Mouse (Mus musculus) frontal cortex, postnatal 36 days (tissue): ENCODE measurements around the gene Gm20388.

Experiments
- DNase-seq, 2 experiments: peaks; one replicate each; pipeline ENCODE4 v3.0.0; 2022; ENCODE audit warnings: low spot score in 2 of 2

The Gm20388 gene

GRCm38 (mm10) chr8:122648192-122648970 lies 2737.7 kb downstream of the Gm20388 start:
- DNase-seq: no peak

GRCm38 (mm10) chr8:122651326-122651921 lies 2740.8 kb downstream of the Gm20388 start:
- no peak for DNase-seq

GRCm38 (mm10) chr8:122652643-122653042 lies 2742.0 kb downstream of the Gm20388 start:
- DNase-seq: no peak

- DNase-seq: no peak
Observed at GRCm38 (mm10) chr8:122654768-122655167, 2744.1 kb downstream of the Gm20388 start.

- DNase-seq: no peak
Observed at GRCm38 (mm10) chr8:122656056-122656999, 2745.7 kb downstream of the Gm20388 start.

GRCm38 (mm10) chr8:122658149-122658806 lies 2747.6 kb downstream of the Gm20388 start:
- no peak for DNase-seq

GRCm38 (mm10) chr8:122658807-122659160 lies 2748.1 kb downstream of the Gm20388 start:
- no peak for DNase-seq

GRCm38 (mm10) chr8:122660022-122660421 lies 2749.4 kb downstream of the Gm20388 start:
- no peak for DNase-seq

- peak; percentile 76 to 82 for DNase-seq
Observed at GRCm38 (mm10) chr8:122661138-122661537, 2750.5 kb downstream of the Gm20388 start.

- DNase-seq: no peak
Observed at GRCm38 (mm10) chr8:122661894-122662293, 2751.3 kb downstream of the Gm20388 start.

- DNase-seq: no peak
Observed at GRCm38 (mm10) chr8:122663106-122663505, 2752.5 kb downstream of the Gm20388 start.

GRCm38 (mm10) chr8:122663670-122664069 lies 2753.0 kb downstream of the Gm20388 start:
- no peak for DNase-seq

GRCm38 (mm10) chr8:122665221-122665620 lies 2754.6 kb downstream of the Gm20388 start:
- DNase-seq: peak; percentile 23 to 37

GRCm38 (mm10) chr8:122665667-122666316 lies 2755.2 kb downstream of the Gm20388 start:
- peak; percentile 17 to 23 for DNase-seq

GRCm38 (mm10) chr8:122666338-122666764 lies 2755.7 kb downstream of the Gm20388 start:
- DNase-seq: no peak

- DNase-seq: peak; percentile 64 to 74
Observed at GRCm38 (mm10) chr8:122666827-122667226, 2756.2 kb downstream of the Gm20388 start.

- DNase-seq: peak; percentile 79
Observed at GRCm38 (mm10) chr8:122667854-122668253, 2757.2 kb downstream of the Gm20388 start.

GRCm38 (mm10) chr8:122669370-122669769 lies 2758.7 kb downstream of the Gm20388 start:
- no peak for DNase-seq

- DNase-seq: no peak
Observed at GRCm38 (mm10) chr8:122670001-122670400, 2759.4 kb downstream of the Gm20388 start.

- no peak for DNase-seq
Observed at GRCm38 (mm10) chr8:122670718-122671117, 2760.1 kb downstream of the Gm20388 start.

GRCm38 (mm10) chr8:122671894-122672293 lies 2761.3 kb downstream of the Gm20388 start:
- no peak for DNase-seq
